Mouse (Mus musculus): ENCODE data around the gene Xpo4.
"Not testable (repeated sequence)": the region's sequence is repeated elsewhere in the genome, so short reads cannot be mapped to it uniquely, and the experiment has no call there.

The Xpo4 gene

GRCm38 (mm10) chr14:57664822-57665627 lies at the start of gene Xpo4:
TSS of gene Xpo4 (minus strand) at chr14:57665430.
- peak; percentile 68 to 83 for DNase-seq

- DNase-seq: no peak
Observed at GRCm38 (mm10) chr14:57712884-57713283, 47.7 kb upstream of the Xpo4 start.

DNA sequence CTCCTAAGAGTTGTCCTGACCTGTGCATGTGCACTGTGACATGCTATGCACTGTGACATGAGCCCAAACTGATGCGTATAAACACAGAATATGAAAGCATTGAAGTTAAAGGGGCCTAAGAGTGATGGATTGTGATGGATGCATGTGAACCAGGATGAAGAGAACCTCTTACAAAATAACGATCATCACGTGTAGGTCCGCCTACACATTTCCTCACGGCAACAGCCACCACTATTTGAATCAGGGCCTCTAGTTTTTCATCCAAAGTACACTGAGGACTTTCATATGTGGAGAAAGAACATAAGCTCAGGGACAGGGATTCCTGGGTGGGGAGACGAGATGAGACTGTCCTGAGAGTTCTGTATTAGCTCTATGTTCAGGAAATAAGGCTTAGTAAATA lies 45.8 kb upstream of the Xpo4 start:
- no peak for DNase-seq

GRCm38 (mm10) chr14:57709171-57709570 lies 43.9 kb upstream of the Xpo4 start:
- DNase-seq: no peak

DNA sequence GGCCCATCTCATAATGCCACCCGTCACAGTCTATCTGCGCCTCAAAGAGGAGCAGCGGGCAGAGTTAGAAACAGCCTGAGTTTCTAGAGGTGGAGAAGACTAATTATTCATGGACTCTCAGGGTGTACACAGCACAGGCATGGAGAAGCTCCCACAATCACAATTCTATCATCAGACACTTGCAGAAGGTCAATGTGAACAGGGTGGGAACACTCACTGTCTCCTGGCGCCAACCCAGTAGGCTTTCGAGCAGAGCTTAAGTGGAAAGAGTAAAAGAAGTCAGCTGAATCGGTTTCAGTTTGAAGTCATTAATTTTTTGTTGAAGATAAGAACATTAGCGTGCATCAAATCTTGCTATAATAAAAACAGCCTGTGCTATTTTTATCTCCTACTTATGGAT lies 43.4 kb upstream of the Xpo4 start:
- no peak for DNase-seq

GRCm38 (mm10) chr14:57707100-57707893 lies 42.1 kb upstream of the Xpo4 start:
- DNase-seq: no peak

- DNase-seq: no peak
Observed at GRCm38 (mm10) chr14:57706760-57707099, 41.5 kb upstream of the Xpo4 start.

DNA sequence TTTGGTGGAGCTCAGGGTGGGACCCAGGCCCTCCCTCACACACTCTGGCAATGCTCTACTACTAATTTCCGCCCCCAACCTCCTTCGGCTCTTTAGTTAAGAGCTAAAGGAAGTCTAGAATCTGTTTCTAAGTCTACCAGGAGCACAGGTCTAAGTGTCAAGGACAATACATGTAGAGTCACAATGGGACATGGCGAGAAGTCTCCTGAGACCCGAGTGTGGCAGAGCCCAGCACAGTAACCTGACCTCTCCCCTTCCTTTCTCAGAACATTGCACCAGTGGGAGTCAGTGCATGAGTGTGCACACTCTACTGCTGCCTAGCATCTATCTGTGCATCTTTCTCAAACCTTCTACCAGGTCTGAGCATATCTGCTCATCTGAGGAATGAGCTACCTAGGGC lies 40.5 kb upstream of the Xpo4 start:
- no peak for DNase-seq

GRCm38 (mm10) chr14:57705075-57705474 lies 39.8 kb upstream of the Xpo4 start:
- no peak for DNase-seq

GRCm38 (mm10) chr14:57701915-57702477 lies 36.8 kb upstream of the Xpo4 start:
- DNase-seq: no peak

GRCm38 (mm10) chr14:57699461-57699970 lies 34.3 kb upstream of the Xpo4 start:
- no peak for DNase-seq

- no peak for DNase-seq
Observed at GRCm38 (mm10) chr14:57699016-57699415, 33.8 kb upstream of the Xpo4 start.

GRCm38 (mm10) chr14:57696066-57696465 lies 30.8 kb upstream of the Xpo4 start:
- DNase-seq: no peak

- DNase-seq: no peak
Observed at GRCm38 (mm10) chr14:57695550-57695949, 30.3 kb upstream of the Xpo4 start.

DNA sequence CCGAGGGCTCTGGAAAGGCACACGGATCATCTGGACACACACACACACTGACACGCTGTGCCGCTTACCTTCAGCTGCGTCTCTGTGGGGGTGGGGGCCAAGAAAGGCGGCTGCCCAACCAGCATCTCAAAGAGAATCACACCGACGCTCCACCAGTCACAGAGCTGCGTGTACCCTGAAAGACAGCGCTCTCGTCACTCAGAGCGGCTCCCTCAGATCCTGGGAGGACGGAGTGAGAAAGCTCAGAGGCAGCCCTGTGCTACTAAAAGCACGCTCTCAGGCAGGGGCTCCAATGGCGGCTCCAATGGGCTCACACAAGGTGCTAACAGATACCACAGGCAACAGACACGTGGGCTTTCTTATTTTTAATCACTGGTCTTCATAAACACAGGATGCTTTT lies 29.0 kb upstream of the Xpo4 start:
- no peak for DNase-seq

- DNase-seq: no peak
Observed at GRCm38 (mm10) chr14:57692517-57693130, 27.4 kb upstream of the Xpo4 start.

GRCm38 (mm10) chr14:57691316-57691715 lies 26.1 kb upstream of the Xpo4 start:
- no peak for DNase-seq

DNA sequence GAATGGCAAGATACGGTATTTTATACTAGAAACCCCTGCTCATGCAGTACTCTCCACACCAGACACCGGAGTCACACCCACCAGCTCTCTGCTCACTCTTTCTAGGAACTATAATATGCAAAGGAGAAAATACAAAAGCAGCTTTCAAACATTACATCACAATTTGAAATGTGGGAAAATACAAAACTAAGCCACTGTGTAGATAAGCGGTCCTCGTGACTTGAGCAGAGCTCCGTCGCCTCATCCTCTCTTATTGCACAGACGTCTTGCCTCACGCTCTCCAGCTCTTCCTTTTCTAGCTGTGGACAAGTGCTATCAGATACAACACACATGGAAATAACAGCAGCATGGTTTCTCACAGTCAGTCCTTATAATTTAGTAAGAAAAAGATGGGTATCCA lies 25.5 kb upstream of the Xpo4 start:
- no peak for DNase-seq

GRCm38 (mm10) chr14:57688066-57688465 lies 22.8 kb upstream of the Xpo4 start:
- DNase-seq: not testable (repeated sequence)

DNA sequence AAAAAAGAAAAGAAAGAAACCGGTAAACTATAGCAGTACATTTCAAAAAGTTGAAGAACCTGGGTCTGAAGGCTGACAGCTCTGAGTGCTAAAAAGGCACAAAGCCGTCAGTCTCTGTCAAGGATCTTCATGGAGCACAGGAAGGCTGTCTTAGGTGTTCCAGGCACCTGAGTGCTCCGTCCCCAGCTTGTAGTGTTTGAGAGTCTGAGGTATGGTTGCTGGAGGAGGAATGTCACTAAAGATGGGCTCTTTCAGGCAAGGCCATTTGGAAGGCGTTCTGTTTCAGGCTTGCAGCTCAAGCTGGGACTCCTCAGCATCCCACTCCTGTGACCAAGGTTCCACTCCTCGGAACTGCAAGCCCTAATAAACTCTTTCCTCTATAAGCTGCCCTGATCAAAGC lies 22.2 kb upstream of the Xpo4 start:
- DNase-seq: no peak

DNA sequence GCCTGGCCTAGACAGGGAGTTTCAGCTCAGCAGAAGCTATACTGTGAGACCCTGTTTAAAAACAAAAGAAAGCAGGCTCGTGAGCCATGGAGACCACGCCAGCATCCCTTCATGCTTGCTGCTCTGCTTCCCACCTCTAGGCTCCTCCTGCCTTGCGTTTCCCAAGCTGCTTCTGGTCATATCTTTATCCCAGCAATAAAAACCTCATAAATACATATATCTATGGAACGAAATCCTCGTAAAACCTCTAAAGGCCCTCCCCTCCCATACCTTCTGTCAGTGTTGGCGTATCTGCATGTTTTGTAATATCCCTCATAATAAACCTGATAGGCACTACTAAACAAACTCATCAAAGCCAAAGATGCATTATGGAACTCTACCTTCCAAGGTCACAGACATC lies 21.4 kb upstream of the Xpo4 start:
- DNase-seq: no peak

- DNase-seq: peak in 1 of 2 experiments; percentile 71
Observed at GRCm38 (mm10) chr14:57684579-57684978, 19.3 kb upstream of the Xpo4 start.

GRCm38 (mm10) chr14:57682751-57683150 lies 17.5 kb upstream of the Xpo4 start:
- no peak for DNase-seq
